Mouse (Mus musculus): ENCODE data around the gene Olfr596. TPM values are rescaled to one million over a fixed set of nuclear protein-coding genes. Genes with fewer than 3 reads are reported as not detected.

Gene Olfr596
- not detected for polyA plus RNA-seq (2014; fragmentation: Illumina TruSeq; extraction: RNeasy Lipid Tissue Mini Kit (QIAGEN cat#74804); ENCODE audit: low read depth, low replicate concordance)

DNA sequence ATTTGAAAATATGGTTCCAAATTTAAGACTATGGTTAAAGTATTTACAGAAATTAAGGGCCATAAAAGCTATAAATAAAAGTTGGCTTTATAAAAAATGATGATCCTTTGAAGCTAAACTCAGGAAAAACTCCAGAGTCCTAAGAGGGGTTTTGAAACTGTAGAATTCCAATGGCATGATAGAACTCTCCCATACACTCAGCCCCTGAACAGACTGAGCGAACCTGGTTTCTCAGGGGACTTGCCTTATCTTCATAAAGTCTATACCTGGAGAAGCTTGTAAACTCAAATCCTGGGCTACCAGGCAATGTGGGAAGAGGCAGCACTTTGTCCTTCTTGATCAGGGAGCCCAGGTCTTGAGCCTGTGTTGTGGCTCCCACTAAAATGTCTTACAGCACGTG lies at the start of gene Olfr596:
Olfr596 (plus strand) TSS at position 301 of the 400 bp plus-strand sequence.

DNA sequence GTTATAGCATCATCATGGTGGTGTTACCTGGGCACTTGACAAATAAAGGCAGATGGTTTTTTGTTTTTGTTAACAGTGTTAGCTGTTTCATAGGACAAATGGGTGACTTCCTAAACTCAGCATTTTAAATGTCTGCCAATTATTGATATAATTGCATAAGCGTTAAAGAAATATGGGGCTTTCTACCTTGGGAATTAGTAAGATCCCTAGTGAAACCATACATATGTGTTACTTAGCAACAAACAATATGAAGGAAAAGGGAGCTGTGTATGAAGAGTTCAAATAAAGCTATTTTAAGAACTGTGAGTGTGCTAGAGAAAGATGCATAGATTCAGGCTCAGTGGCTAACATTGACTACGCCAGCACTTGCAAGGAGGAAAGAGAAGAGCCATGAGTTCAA lies 10.6 kb downstream of the Olfr596 start, which contains the start of gene Olfr597:
Olfr597 (plus strand) TSS at position 301 of the 400 bp plus-strand sequence.

DNA sequence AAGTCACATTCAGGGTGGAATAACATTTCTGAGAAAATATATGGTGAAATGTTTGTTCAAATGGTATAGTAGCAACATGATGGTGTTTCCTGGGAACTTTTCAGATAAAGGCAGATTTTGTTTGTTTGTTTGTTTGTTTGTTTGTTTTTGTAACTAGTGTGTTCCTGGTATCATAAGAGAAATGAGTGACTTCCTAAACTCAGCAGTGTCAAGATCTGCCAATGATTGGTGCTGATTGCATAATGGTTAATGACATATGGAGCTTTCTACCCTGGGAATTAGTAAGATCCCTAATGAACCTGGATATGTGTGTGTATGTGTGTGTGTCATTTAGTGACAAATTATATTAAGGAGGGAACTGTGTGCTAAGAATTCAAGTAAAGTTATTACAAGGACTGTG lies 17.8 kb downstream of the Olfr596 start, which contains the start of gene Olfr598:
Olfr598 (plus strand) TSS at position 301 of the 400 bp plus-strand sequence.

DNA sequence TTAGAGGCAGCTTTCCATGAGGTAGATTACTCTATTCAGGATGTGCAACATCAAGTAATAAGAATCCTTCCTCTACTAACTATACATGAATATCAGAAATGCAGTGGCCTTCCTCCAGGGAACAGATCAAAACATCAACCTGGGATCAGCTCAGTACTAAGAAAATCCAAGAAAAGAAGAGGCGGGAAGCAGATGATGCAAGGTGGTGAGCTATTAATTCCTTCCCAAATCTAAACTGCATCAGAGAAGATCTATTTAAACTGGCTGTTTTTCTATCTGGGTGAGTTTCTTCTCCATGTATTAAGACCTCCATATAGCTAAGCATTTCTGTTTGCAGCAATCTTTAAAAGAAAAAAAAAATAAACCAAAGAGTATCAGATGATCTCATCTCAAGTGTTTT lies 30.2 kb downstream of the Olfr596 start, which contains the start of gene Olfr599:
Olfr599 (plus strand) TSS at position 301 of the 400 bp plus-strand sequence.

DNA sequence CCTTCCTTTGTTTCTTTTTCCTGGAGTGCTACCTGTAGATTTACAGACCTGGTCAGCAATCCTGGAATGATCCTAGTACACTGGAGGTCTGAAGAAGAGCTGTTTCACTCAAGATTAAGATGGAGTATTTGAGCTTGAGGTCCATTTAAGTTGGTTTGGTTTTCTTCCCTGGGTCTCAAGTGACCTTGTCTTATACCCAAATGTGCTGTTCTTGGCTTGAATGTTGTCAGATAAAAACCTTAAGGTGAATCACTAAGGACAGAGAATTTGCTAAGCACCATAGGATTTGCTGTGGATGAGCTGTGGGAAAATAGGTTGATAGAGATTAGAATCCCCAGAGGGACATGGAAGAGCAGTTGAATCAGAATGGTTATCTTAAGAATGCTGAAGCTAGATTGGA lies 44.1 kb downstream of the Olfr596 start, which contains the start of gene Olfr600:
Olfr600 (minus strand) TSS at position 101 of the 400 bp plus-strand sequence.

Other genes with a start within 250 kb of the Olfr596 start
- gene Olfr584, start 223.8 kb upstream of the Olfr596 start, polyA plus RNA-seq (2014; fragmentation: Illumina TruSeq; extraction: RNeasy Lipid Tissue Mini Kit (QIAGEN cat#74804); ENCODE audit: low read depth, low replicate concordance) = not detected
- gene Olfr585, start 207.9 kb upstream of the Olfr596 start, polyA plus RNA-seq (2014; fragmentation: Illumina TruSeq; extraction: RNeasy Lipid Tissue Mini Kit (QIAGEN cat#74804); ENCODE audit: low read depth, low replicate concordance) = not detected
- not detected for gene Olfr586, start 180.0 kb upstream of the Olfr596 start, polyA plus RNA-seq (2014; fragmentation: Illumina TruSeq; extraction: RNeasy Lipid Tissue Mini Kit (QIAGEN cat#74804); ENCODE audit: low read depth, low replicate concordance)
- not detected for gene Olfr588-ps1, start 164.8 kb upstream of the Olfr596 start, polyA plus RNA-seq (2014; fragmentation: Illumina TruSeq; extraction: RNeasy Lipid Tissue Mini Kit (QIAGEN cat#74804); ENCODE audit: low read depth, low replicate concordance)
- gene Olfr589, start 149.3 kb upstream of the Olfr596 start, polyA plus RNA-seq (2014; fragmentation: Illumina TruSeq; extraction: RNeasy Lipid Tissue Mini Kit (QIAGEN cat#74804); ENCODE audit: low read depth, low replicate concordance) = not detected
- gene Olfr591, start 127.3 kb upstream of the Olfr596 start, polyA plus RNA-seq (2014; fragmentation: Illumina TruSeq; extraction: RNeasy Lipid Tissue Mini Kit (QIAGEN cat#74804); ENCODE audit: low read depth, low replicate concordance) = not detected
- gene Olfr592, start 120.8 kb upstream of the Olfr596 start, polyA plus RNA-seq (2014; fragmentation: Illumina TruSeq; extraction: RNeasy Lipid Tissue Mini Kit (QIAGEN cat#74804); ENCODE audit: low read depth, low replicate concordance) = not detected
- gene Olfr593, start 93.8 kb upstream of the Olfr596 start, polyA plus RNA-seq (2014; fragmentation: Illumina TruSeq; extraction: RNeasy Lipid Tissue Mini Kit (QIAGEN cat#74804); ENCODE audit: low read depth, low replicate concordance) = not detected
- gene Olfr594, start 88.7 kb upstream of the Olfr596 start, polyA plus RNA-seq (2014; fragmentation: Illumina TruSeq; extraction: RNeasy Lipid Tissue Mini Kit (QIAGEN cat#74804); ENCODE audit: low read depth, low replicate concordance) = not detected
- not detected for gene Usp17ld, start 53.1 kb upstream of the Olfr596 start, polyA plus RNA-seq (2014; fragmentation: Illumina TruSeq; extraction: RNeasy Lipid Tissue Mini Kit (QIAGEN cat#74804); ENCODE audit: low read depth, low replicate concordance)
- gene Olfr597, start 10.7 kb downstream of the Olfr596 start, polyA plus RNA-seq (2014; fragmentation: Illumina TruSeq; extraction: RNeasy Lipid Tissue Mini Kit (QIAGEN cat#74804); ENCODE audit: low read depth, low replicate concordance) = not detected
- gene Olfr598, start 17.9 kb downstream of the Olfr596 start, polyA plus RNA-seq (2014; fragmentation: Illumina TruSeq; extraction: RNeasy Lipid Tissue Mini Kit (QIAGEN cat#74804); ENCODE audit: low read depth, low replicate concordance) = not detected
- gene Olfr599, start 30.3 kb downstream of the Olfr596 start, polyA plus RNA-seq (2014; fragmentation: Illumina TruSeq; extraction: RNeasy Lipid Tissue Mini Kit (QIAGEN cat#74804); ENCODE audit: low read depth, low replicate concordance) = not detected
- gene Olfr600, start 44.0 kb downstream of the Olfr596 start, polyA plus RNA-seq (2014; fragmentation: Illumina TruSeq; extraction: RNeasy Lipid Tissue Mini Kit (QIAGEN cat#74804); ENCODE audit: low read depth, low replicate concordance) = not detected
- not detected for gene Olfr601, start 57.0 kb downstream of the Olfr596 start, polyA plus RNA-seq (2014; fragmentation: Illumina TruSeq; extraction: RNeasy Lipid Tissue Mini Kit (QIAGEN cat#74804); ENCODE audit: low read depth, low replicate concordance)
- not detected for gene Olfr603, start 80.5 kb downstream of the Olfr596 start, polyA plus RNA-seq (2014; fragmentation: Illumina TruSeq; extraction: RNeasy Lipid Tissue Mini Kit (QIAGEN cat#74804); ENCODE audit: low read depth, low replicate concordance)
- not detected for gene Usp17lc, start 109.4 kb downstream of the Olfr596 start, polyA plus RNA-seq (2014; fragmentation: Illumina TruSeq; extraction: RNeasy Lipid Tissue Mini Kit (QIAGEN cat#74804); ENCODE audit: low read depth, low replicate concordance)
- gene Olfr605, start 139.8 kb downstream of the Olfr596 start, polyA plus RNA-seq (2014; fragmentation: Illumina TruSeq; extraction: RNeasy Lipid Tissue Mini Kit (QIAGEN cat#74804); ENCODE audit: low read depth, low replicate concordance) = not detected
- not detected for gene Olfr606, start 143.4 kb downstream of the Olfr596 start, polyA plus RNA-seq (2014; fragmentation: Illumina TruSeq; extraction: RNeasy Lipid Tissue Mini Kit (QIAGEN cat#74804); ENCODE audit: low read depth, low replicate concordance)
- not detected for gene Olfr607, start 158.5 kb downstream of the Olfr596 start, polyA plus RNA-seq (2014; fragmentation: Illumina TruSeq; extraction: RNeasy Lipid Tissue Mini Kit (QIAGEN cat#74804); ENCODE audit: low read depth, low replicate concordance)
- gene Olfr608, start 164.2 kb downstream of the Olfr596 start, polyA plus RNA-seq (2014; fragmentation: Illumina TruSeq; extraction: RNeasy Lipid Tissue Mini Kit (QIAGEN cat#74804); ENCODE audit: low read depth, low replicate concordance) = not detected
- not detected for gene Olfr609, start 192.4 kb downstream of the Olfr596 start, polyA plus RNA-seq (2014; fragmentation: Illumina TruSeq; extraction: RNeasy Lipid Tissue Mini Kit (QIAGEN cat#74804); ENCODE audit: low read depth, low replicate concordance)
- not detected for gene Olfr610, start 206.5 kb downstream of the Olfr596 start, polyA plus RNA-seq (2014; fragmentation: Illumina TruSeq; extraction: RNeasy Lipid Tissue Mini Kit (QIAGEN cat#74804); ENCODE audit: low read depth, low replicate concordance)
- not detected for gene Olfr611, start 215.2 kb downstream of the Olfr596 start, polyA plus RNA-seq (2014; fragmentation: Illumina TruSeq; extraction: RNeasy Lipid Tissue Mini Kit (QIAGEN cat#74804); ENCODE audit: low read depth, low replicate concordance)
- not detected for gene Olfr612, start 237.1 kb downstream of the Olfr596 start, polyA plus RNA-seq (2014; fragmentation: Illumina TruSeq; extraction: RNeasy Lipid Tissue Mini Kit (QIAGEN cat#74804); ENCODE audit: low read depth, low replicate concordance)
- not detected for gene Olfr613, start 242.4 kb downstream of the Olfr596 start, polyA plus RNA-seq (2014; fragmentation: Illumina TruSeq; extraction: RNeasy Lipid Tissue Mini Kit (QIAGEN cat#74804); ENCODE audit: low read depth, low replicate concordance)

Measured in testis, adult 10 weeks (tissue).